Mouse (Mus musculus) brown adipose tissue, adult 24 weeks (tissue): ENCODE data around the gene Mdm4. TPM values are rescaled to one million over a fixed set of nuclear protein-coding genes. Genes with fewer than 3 reads are reported as not detected.
"Not testable (repeated sequence)": the region's sequence is repeated elsewhere in the genome, so short reads cannot be mapped to it uniquely, and the experiment has no call there.

Source experiments
- H3K27ac ChIP-seq: fragments of 200-500 bp; replicated peaks from 2 replicates; pipeline ENCODE4 v1.5.1; 2012; ENCODE audit warnings: low read depth, mild to moderate bottlenecking, low read length
- H3K4me1 ChIP-seq: fragments of 200-500 bp; 2 replicates; pipeline ENCODE4 v1.6.1; 2012; ENCODE audit warnings: low read length, mixed read lengths; ENCODE audit not compliant: control insufficient read depth, insufficient read depth, insufficient read length
- H3K4me3 ChIP-seq: fragments of 200-500 bp; 2 replicates; pipeline ENCODE4 v1.5.1; 2012; ENCODE audit warnings: low read depth, mild to moderate bottlenecking, low read length, moderate library complexity; ENCODE audit not compliant: insufficient read depth
- polyA plus RNA-seq: library from polyadenylated mRNA; stranded (reverse); fragments of >200 nt; gene quantifications from 2 replicates; pipeline ENCODE4 v1.2.4, GENCODE M21; 2012; ENCODE audit not compliant: missing spikeins, insufficient read depth, insufficient read length

Mdm4 gene
- polyA plus RNA-seq, 1 experiment, result 12.0 TPM

- Histone ChIP-seq H3K4me3 (no peak overlapping the region), H3K27ac (no peak overlapping the region), H3K4me1 (no peaks in the 10 kb centered on the region)
These were observed 11.8 kb downstream of the Mdm4 start for GRCm38 (mm10) chr1:133018580-133018979.

- no peak overlapping the region for H3K27ac ChIP-seq
- no peaks in the 10 kb centered on the region for H3K4me1 ChIP-seq
- H3K4me3 ChIP-seq, result no peak overlapping the region
These were observed 13.5 kb downstream of the Mdm4 start for GRCm38 (mm10) chr1:133016775-133017428.

GRCm38 (mm10) chr1:133014196-133014595 lies 16.2 kb downstream of the Mdm4 start:
- Histone ChIP-seq H3K4me3 (no peak overlapping the region), H3K27ac (no peak overlapping the region), H3K4me1 (no peaks in the 10 kb centered on the region)

- H3K4me3 ChIP-seq, result no peak overlapping the region
- H3K4me1 ChIP-seq, result no peaks in the 10 kb centered on the region
- H3K27ac ChIP-seq, result no peak overlapping the region
These were observed 17.0 kb downstream of the Mdm4 start for GRCm38 (mm10) chr1:133013331-133013730.

GRCm38 (mm10) chr1:133011955-133012841 lies 18.2 kb downstream of the Mdm4 start:
- H3K27ac ChIP-seq, result no peak overlapping the region
- no peaks in the 10 kb centered on the region for H3K4me1 ChIP-seq
- no peak overlapping the region for H3K4me3 ChIP-seq

GRCm38 (mm10) chr1:133006571-133006970 lies 23.8 kb downstream of the Mdm4 start:
- H3K27ac ChIP-seq, result no peak overlapping the region
- no peak overlapping the region for H3K4me3 ChIP-seq
- H3K4me1 ChIP-seq, result no peaks in the 10 kb centered on the region

GRCm38 (mm10) chr1:133000347-133000746 lies 30.0 kb downstream of the Mdm4 start:
- Histone ChIP-seq H3K4me3 (no peak overlapping the region), H3K27ac (no peak overlapping the region), H3K4me1 (no peaks in the 10 kb centered on the region)

GRCm38 (mm10) chr1:132991580-132991979 lies 38.8 kb downstream of the Mdm4 start:
- Histone ChIP-seq H3K4me3 (no peak overlapping the region), H3K27ac (no peak overlapping the region), H3K4me1 (no peaks in the 10 kb centered on the region)

- no peak overlapping the region for H3K4me3 ChIP-seq
These were observed 39.6 kb downstream of the Mdm4 start for GRCm38 (mm10) chr1:132990733-132991132.

GRCm38 (mm10) chr1:132988556-132989459 lies 41.6 kb downstream of the Mdm4 start:
- not testable (repeated sequence) for H3K27ac ChIP-seq, H3K4me1 ChIP-seq, H3K4me3 ChIP-seq

More at GRCm38 (mm10) chr1:132990733-132991132, 39.6 kb downstream of the Mdm4 start:
- no peaks in the 10 kb centered on the region for H3K4me1 ChIP-seq
- H3K27ac ChIP-seq, result no peak overlapping the region

- no peaks in the 10 kb centered on the region for H3K4me1 ChIP-seq
- H3K27ac ChIP-seq, result no peak overlapping the region
- H3K4me3 ChIP-seq, result no peak overlapping the region
These were observed 47.6 kb downstream of the Mdm4 start for GRCm38 (mm10) chr1:132982728-132983127.

- Histone ChIP-seq H3K4me3 (no peak overlapping the region), H3K27ac (no peak overlapping the region), H3K4me1 (no peaks in the 10 kb centered on the region)
These were observed 49.1 kb downstream of the Mdm4 start for GRCm38 (mm10) chr1:132981232-132981631.

GRCm38 (mm10) chr1:132977402-132977801 lies 53.0 kb downstream of the Mdm4 start:
- H3K4me3 ChIP-seq, result no peak overlapping the region
- no peak overlapping the region for H3K27ac ChIP-seq
- no peaks in the 10 kb centered on the region for H3K4me1 ChIP-seq

- Histone ChIP-seq H3K4me3 (no peak overlapping the region), H3K27ac (no peak overlapping the region)
These were observed 61.7 kb downstream of the Mdm4 start for GRCm38 (mm10) chr1:132968659-132969058.

GRCm38 (mm10) chr1:132964691-132965090 lies 65.7 kb downstream of the Mdm4 start:
- H3K27ac ChIP-seq, result no peak overlapping the region
- no peaks in the 10 kb centered on the region for H3K4me1 ChIP-seq

More at GRCm38 (mm10) chr1:132968659-132969058, 61.7 kb downstream of the Mdm4 start:
- no peaks in the 10 kb centered on the region for H3K4me1 ChIP-seq

More at GRCm38 (mm10) chr1:132964691-132965090, 65.7 kb downstream of the Mdm4 start:
- no peak overlapping the region for H3K4me3 ChIP-seq
